Mouse (Mus musculus) mammary gland, adult 2 months (tissue): ENCODE results near the gene Gm42420. TPM values are rescaled to one million over a fixed set of nuclear protein-coding genes. Genes with fewer than 3 reads are reported as not detected.

Experiments used
- polyA plus RNA-seq: library from polyadenylated mRNA; depleted of rRNA; stranded (reverse); fragments of >200 nt; gene quantifications from 2 replicates; pipeline ENCODE4 v1.2.3, GENCODE M21; 2012; ENCODE audit warnings: low replicate concordance; rRNA removed

Gene Gm42420
- 0.46 TPM in 1 of 2 replicates, not detected in the other for polyA plus RNA-seq

GRCm38 (mm10) chr6:39585517-39585916 lies at the start of gene Gm42420:
Gene Gm42420, plus strand, starts transcription at chr6:39585753.

GRCm38 (mm10) chr6:39557723-39558261 lies 27.8 kb upstream of the Gm42420 start, which contains the start of gene Dennd2a:
Gene Dennd2a, minus strand, starts transcription at chr6:39557867.

GRCm38 (mm10) chr6:39573791-39574554 lies 11.6 kb upstream of the Gm42420 start, which contains the start of gene Adck2:
Gene Adck2, plus strand, starts transcription at chr6:39573873.

GRCm38 (mm10) chr6:39592401-39593214 lies 7.1 kb downstream of the Gm42420 start, which contains the start of gene Ndufb2:
Gene Ndufb2, plus strand, starts transcription at chr6:39592574.

Other genes starting within 250 kb of the Gm42420 start
- gene Slc37a3, start 208.1 kb upstream of the Gm42420 start, polyA plus RNA-seq, result 15.8 and 18.4 TPM in 2 replicates
- gene Rab19, start 204.6 kb upstream of the Gm42420 start, polyA plus RNA-seq, result 2.3 and 2.8 TPM in 2 replicates
- 23.1 and 24.1 TPM in 2 replicates for gene Mkrn1, start 165.3 kb upstream of the Gm42420 start, polyA plus RNA-seq
- 16.9 and 20.3 TPM in 2 replicates for gene Dennd2a, start 27.9 kb upstream of the Gm42420 start, polyA plus RNA-seq
- 14.7 and 17.3 TPM in 2 replicates for gene Adck2, start 11.9 kb upstream of the Gm42420 start, polyA plus RNA-seq
- gene Ndufb2, start 6.8 kb downstream of the Gm42420 start, polyA plus RNA-seq, result 474 and 754 TPM in 2 replicates
- 5.6 and 11.9 TPM in 2 replicates for gene Braf, start 139.7 kb downstream of the Gm42420 start, polyA plus RNA-seq
- 26.7 and 64.9 TPM in 2 replicates for gene Mrps33, start 225.2 kb downstream of the Gm42420 start, polyA plus RNA-seq